Mouse (Mus musculus): ENCODE measurements at regions not wholly inside any gene's neighbourhood (a gene's known extent, or its start where the extent isn't known, plus 50 kb on each side); places are given as distances from the start of the nearest gene placed in this dataset.

GRCm38 (mm10) chr16:9335626-9336025 is 505.7 kb downstream of the 1810013L24Rik start:
- no peak for DNase-seq (ENCODE audit: low spot score in 2 of 2)

GRCm38 (mm10) chr16:9336063-9336462 is 506.2 kb downstream of the 1810013L24Rik start:
- no peak for DNase-seq (ENCODE audit: low spot score in 2 of 2)

- DNase-seq (ENCODE audit: low spot score in 2 of 2): no peak
Observed at GRCm38 (mm10) chr16:9339456-9339855, 509.6 kb downstream of the 1810013L24Rik start.

GRCm38 (mm10) chr16:9341245-9341644 is 511.3 kb downstream of the 1810013L24Rik start:
- DNase-seq (ENCODE audit: low spot score in 2 of 2): no peak

DNA sequence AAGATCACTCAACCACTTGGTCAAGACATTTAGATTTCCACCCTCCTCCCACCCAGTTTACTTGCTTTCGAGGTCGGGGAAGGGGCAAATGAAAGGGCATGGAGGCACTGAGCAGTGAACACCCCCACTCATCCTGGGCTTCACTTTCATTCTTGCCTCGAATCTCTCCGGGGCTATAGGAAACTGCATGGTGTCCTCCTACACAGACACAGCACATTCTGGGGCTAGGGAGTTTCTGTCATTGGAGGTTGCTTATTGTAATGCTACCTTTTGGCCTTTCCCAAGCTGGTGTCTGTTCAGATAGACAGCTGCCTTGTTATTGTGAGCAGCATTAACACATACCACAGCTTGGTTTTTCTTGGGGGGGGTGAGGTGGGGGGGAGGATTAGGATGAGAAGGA is 523.9 kb downstream of the 1810013L24Rik start:
- DNase-seq (ENCODE audit: low spot score in 2 of 2): no peak

DNA sequence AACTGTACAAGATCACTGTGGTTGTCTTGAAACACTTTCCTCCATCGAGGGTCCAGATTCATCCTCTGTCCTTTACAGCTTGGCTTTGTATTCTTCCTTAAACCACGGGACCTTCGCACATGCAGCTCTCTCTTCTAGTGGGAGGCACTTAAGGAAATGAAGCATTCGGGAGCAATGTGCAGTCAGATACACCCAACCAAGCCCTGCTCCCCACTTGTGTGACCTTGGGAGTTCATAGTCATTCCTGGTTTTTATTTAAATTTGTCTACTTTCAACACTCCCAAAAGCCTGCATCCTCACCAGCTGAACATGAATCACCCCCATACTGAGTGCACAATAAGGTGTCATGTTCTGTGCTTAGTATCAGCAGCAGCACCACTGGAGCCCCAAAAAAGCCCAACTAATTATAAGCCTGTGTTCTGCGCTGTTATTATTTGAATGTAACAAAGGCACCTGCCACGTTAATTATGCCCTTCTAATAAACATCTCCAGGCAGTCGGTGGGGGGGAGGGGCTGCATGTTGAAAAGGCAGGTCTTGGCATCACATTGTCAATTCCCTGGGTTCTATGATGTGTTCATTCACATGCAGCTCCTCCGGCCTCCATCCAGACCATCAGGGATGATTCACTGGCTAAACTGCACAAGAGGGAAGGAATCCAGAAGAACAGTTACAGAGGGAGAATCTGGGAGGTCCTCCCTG is 524.6 kb downstream of the 1810013L24Rik start:
- no peak for DNase-seq (ENCODE audit: low spot score in 2 of 2)

- no peak for DNase-seq (ENCODE audit: low spot score in 2 of 2)
Observed at GRCm38 (mm10) chr16:9358651-9359050, 528.8 kb downstream of the 1810013L24Rik start.

DNA sequence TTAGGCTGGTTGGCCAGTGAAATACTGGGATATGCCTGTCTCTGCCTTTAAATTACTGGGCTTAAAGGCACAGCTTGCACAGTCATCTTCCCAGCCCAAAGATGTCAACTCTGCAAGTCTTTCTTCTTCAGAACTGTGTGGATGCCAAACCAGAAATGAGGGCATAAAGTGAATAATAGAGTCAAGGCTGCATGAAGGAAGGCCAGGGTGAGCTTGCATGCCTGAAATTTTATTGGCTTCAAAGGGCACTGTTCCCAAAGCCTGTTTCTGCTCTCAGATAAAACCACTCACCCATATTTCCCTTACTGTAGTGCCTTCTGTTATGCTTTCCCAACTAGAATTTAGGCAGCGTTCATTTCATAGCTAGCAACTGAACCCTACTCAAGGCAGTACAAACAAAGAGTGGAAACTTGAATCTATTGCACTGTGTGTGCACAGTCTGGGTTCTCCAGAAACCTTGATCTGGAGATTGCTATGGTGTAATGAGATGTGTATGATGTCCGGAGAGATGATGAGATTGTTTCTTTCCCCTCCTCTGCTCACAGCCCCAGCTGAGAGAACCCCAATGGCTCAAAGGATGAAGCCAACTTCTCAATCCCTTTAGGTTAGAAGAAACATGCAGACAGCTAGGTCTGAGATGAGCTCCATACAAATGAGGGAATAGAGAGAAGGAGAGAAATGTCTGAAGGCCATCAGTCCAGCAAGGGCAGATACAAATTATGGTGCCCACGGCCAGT is 529.7 kb downstream of the 1810013L24Rik start:
- DNase-seq (ENCODE audit: low spot score in 2 of 2): no peak

GRCm38 (mm10) chr16:9360741-9361255 is 530.9 kb downstream of the 1810013L24Rik start:
- DNase-seq (ENCODE audit: low spot score in 2 of 2): no peak

- DNase-seq (ENCODE audit: low spot score in 2 of 2): no peak
Observed at GRCm38 (mm10) chr16:9362116-9362515, 532.2 kb downstream of the 1810013L24Rik start.

GRCm38 (mm10) chr16:9364105-9364504 is 534.2 kb downstream of the 1810013L24Rik start:
- no peak for DNase-seq (ENCODE audit: low spot score in 2 of 2)

DNA sequence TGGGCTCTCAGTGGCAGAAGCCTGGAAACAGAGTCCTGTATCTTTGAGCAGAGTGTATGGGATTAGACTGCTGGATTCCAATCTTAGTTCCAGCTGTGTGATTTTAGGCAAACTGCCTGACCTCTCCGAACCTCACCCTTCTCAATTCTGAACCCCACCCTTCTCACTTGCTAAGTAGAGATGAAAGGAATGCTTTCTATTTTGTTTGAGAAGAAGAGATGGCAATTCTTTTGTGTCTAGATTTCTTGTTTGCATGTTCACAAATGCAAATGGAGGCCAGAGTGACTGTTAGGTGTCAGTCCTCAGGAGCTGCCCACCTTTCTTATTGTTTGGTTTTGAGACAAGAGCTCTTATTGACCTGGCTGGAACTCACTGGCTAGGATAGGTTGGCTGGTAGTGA is 561.1 kb downstream of the 1810013L24Rik start:
- DNase-seq (ENCODE audit: low spot score in 2 of 2): no peak

GRCm38 (mm10) chr16:9404736-9405135 is 574.8 kb downstream of the 1810013L24Rik start:
- no peak for DNase-seq (ENCODE audit: low spot score in 2 of 2)

GRCm38 (mm10) chr16:9408196-9408595 is 578.3 kb downstream of the 1810013L24Rik start:
- no peak for DNase-seq (ENCODE audit: low spot score in 2 of 2)

- no peak for DNase-seq (ENCODE audit: low spot score in 2 of 2)
Observed at GRCm38 (mm10) chr16:9430509-9430908, 564.9 kb downstream of the Grin2a start.

DNA sequence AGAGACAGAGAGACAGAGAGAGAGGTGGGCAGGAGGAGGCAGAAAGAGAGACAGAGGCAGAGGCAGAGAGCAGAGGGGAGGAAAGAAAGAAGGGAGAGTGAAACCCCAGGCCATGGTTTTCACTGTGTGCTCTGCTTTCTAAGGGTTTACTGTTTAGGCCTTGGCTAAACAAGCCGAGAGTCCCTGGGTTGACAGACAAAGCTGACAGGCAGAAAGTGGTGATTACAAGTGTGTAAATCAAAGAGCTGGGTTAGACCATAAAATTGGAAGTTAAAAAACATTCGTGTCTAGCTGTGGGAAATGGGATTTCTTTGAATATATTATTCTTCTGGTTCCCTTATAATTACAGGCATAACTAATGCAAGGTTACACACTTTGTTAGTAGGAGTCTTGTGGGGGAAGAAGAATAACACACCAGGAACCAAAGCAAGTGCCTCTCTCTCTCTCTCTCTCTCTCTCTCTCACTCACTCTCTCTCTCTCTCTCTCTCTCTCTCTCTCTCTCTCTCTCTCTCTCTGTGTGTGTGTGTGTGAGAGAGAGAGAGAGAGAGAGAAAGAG is 556.0 kb downstream of the Grin2a start:
- DNase-seq (ENCODE audit: low spot score in 2 of 2): no peak

GRCm38 (mm10) chr16:9439891-9440290 is 555.5 kb downstream of the Grin2a start:
- no peak for DNase-seq (ENCODE audit: low spot score in 2 of 2)

DNA sequence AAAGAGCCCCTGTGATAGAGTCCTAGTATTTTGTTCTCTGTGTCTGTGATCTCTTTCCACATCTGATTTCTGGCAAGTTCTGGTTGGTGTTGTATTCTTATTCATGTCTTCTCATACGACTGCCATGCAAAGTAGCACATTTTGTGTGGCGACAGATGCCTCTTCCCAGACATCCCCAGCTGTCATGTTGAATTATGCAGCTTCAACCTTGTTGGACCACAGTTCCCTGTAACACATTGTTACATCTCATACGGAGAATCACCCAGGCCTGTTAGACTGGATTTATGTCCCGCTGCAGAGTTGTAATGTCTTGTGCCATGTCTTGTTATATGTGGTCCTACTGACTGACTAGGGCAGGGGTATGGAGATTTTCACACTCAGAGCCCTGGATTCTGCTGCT is 543.3 kb downstream of the Grin2a start:
- no peak for DNase-seq (ENCODE audit: low spot score in 2 of 2)

DNA sequence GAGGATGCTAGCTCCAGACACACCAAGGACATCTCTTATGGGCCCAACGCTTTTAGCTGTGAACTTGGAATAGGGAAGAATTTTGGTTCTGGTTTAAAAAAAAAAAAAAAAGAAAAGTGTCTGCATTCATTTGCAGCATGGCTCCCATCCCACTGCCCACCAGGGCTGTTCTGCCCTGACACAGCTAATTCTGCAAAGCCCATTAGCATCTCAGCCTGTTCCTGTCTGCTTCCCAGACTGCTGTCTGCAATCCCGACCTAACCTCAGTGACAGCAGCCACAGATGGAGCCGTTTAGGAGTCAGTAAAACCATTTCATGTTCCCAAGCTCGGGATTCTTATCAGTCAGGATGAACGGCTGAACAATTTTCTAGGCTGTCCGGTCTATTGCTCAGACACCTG is 537.8 kb downstream of the Grin2a start:
- no peak for DNase-seq (ENCODE audit: low spot score in 2 of 2)

DNA sequence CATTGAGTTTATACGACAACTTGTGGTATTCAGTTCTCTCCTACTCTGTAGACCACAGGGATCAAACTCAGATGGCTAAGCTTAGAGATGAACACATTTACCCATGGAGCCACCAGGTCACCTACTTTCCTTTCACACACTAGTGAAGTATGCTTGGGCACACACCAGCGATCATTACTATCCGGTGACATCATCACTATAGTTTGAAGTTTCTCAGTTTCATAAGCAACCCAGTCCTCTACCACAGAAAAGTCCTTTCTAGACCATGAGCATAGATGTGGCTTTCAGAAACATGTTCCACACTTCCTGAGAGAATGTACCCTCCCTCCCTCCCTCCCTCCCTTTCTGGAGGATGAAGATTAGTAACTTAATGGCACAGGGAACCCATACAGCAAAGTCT is 532.9 kb downstream of the Grin2a start:
- DNase-seq (ENCODE audit: low spot score in 2 of 2): no peak

GRCm38 (mm10) chr16:9469394-9469793 is 526.0 kb downstream of the Grin2a start:
- DNase-seq (ENCODE audit: low spot score in 2 of 2): no peak

DNA sequence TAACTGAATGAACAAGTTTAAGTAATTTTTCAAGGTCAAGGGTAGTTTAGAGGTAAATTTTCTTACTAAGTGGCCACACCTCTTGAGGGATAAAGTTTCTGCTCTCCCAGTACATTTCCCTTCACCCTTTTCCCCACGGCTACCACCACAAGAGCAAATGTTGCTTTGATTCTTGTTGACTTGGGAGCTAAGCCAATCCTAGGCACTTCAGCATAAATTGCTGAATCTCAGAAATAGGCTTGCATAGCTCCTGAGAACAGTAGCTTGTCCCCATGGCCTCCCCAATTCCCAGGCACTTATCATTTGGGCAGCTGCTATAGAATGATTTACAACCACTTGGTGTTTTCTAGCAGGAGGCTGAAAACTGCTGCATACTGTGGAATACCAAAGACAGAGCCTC is 510.1 kb downstream of the Grin2a start:
- no peak for DNase-seq (ENCODE audit: low spot score in 2 of 2)

Measured in adrenal gland, adult 18-20 months (tissue).